Mouse (Mus musculus): Measurements from ENCODE around the gene Fndc4. TPM values are rescaled to one million over a fixed set of nuclear protein-coding genes. Genes with fewer than 3 reads are reported as not detected.

Gene Fndc4
- polyA plus RNA-seq, 1 experiment = 17.7 TPM

DNA sequence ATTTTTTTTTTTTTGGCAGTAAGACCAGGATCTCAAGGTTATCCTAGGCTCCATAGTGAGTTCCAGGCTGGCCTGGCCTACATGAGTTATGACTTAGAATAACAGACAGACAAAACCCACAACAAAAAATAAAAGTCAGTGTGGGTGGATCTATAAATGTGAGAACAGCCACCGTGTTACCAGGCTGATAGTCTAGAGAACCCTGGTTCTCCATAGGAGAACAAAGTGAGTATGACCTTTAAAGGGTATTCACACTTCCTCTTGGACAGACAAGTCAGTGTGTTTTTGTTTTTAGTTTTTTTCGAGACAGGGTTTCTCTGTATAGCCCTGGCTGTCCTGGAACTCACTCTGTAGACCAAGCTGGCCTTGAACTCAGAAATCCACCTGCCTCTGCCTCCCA lies 39.9 kb downstream of the Fndc4 start:
- Histone ChIP-seq H3K36me3 (ENCODE audit: control insufficient read depth, insufficient read depth) (peaks cover 14% of the 10 kb centered on the region), H3K79me3 (ENCODE audit: low read depth) (no peaks in the 10 kb centered on the region)

DNA sequence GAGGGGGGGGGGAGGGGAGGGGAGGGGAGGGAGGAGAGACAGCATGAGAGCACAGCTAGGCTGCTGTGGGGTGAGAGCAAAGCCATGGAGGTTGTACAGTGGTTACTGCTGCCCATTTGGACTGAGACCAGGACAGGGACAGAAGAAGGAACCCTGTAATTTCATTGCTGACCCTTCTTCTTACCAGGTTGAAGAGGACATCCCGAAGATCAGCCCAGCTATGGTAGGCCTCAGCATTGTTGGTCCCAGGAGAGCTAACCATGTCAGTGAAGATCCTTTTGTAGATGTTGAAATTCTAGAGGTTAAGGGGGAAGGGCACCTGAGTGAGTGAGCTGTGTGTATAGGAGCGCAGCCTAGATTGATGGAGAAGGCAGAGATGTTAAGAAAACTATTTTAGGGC lies 40.5 kb downstream of the Fndc4 start:
- H3ac ChIP-seq (ENCODE audit: control insufficient read depth, insufficient read length, low read depth) = no peak overlapping the region
- no peaks in the 10 kb centered on the region for H3K79me2 ChIP-seq (ENCODE audit: control insufficient read depth, insufficient read depth)
- H3K27me3 ChIP-seq (ENCODE audit: control insufficient read depth, insufficient read depth, insufficient read length) = no peaks in the 10 kb centered on the region
- H3K36me3 ChIP-seq (ENCODE audit: control insufficient read depth, insufficient read depth) = peaks cover 20% of the 10 kb centered on the region
- H3K79me3 ChIP-seq (ENCODE audit: low read depth) = no peaks in the 10 kb centered on the region
- TF ChIP-seq MYOD1 (IDR thresholded peaks at IDR 0.05; ENCODE audit: control insufficient read depth, insufficient read length, low read depth) (no peak), MYOG (IDR thresholded peaks at IDR 0.05; ENCODE audit: control insufficient read depth, extremely low read depth, insufficient read length) (no peak), MAX (IDR thresholded peaks at IDR 0.05) (no peak), FOSL1 (IDR thresholded peaks at IDR 0.05; ENCODE audit: insufficient read depth, low read length, poor library complexity, severe bottlenecking) (no peak)
- H3K4me3 ChIP-seq (ENCODE audit: insufficient read depth, poor library complexity, severe bottlenecking) = no peak overlapping the region

More for the DNA sequence above, 39.9 kb downstream of the Fndc4 start:
- TF ChIP-seq MYOG (IDR thresholded peaks at IDR 0.05; ENCODE audit: control insufficient read depth, extremely low read depth, insufficient read length) = no peak
- no peak for TF ChIP-seq FOSL1 (IDR thresholded peaks at IDR 0.05; ENCODE audit: insufficient read depth, low read length, poor library complexity, severe bottlenecking)
- no peak for TF ChIP-seq MYOD1 (IDR thresholded peaks at IDR 0.05; ENCODE audit: control insufficient read depth, insufficient read length, low read depth)
- no peak for TF ChIP-seq CEBPB (IDR thresholded peaks at IDR 0.05; ENCODE audit: low read depth)
- TF ChIP-seq USF1 (IDR thresholded peaks at IDR 0.05; ENCODE audit: low read depth) = no peak
- TF ChIP-seq CTCF (IDR thresholded peaks at IDR 0.05; ENCODE audit: control insufficient read depth, insufficient read depth, insufficient read length) = no peak
- TF ChIP-seq MAX (IDR thresholded peaks at IDR 0.05) = no peak
- H3K27me3 ChIP-seq (ENCODE audit: control insufficient read depth, insufficient read depth, insufficient read length) = no peaks in the 10 kb centered on the region
- no peaks in the 10 kb centered on the region for H3K79me2 ChIP-seq (ENCODE audit: control insufficient read depth, insufficient read depth)
- no peak overlapping the region for H3ac ChIP-seq (ENCODE audit: control insufficient read depth, insufficient read length, low read depth)
- H3K4me3 ChIP-seq (ENCODE audit: insufficient read depth, poor library complexity, severe bottlenecking) = no peak overlapping the region

DNA sequence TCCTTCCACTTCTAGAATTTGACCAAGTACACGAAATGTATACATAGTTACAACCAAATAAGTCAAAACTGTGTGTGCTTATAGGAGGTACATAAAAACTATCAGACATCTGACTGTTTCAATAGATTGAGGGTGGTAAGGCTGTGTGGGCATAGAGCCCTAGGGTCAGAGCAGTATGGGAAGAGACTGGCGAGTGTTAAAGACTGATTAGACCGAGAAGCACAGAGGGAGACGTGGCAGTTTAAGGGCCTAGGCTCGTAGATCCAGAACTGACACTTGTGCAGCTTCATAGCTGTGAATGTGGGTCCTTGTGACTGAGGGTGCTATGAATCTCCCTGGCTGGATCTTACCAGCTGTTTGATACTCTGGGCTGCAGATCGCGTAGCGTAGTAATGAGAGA lies 41.0 kb downstream of the Fndc4 start:
- no peaks in the 10 kb centered on the region for H3K27me3 ChIP-seq (ENCODE audit: control insufficient read depth, insufficient read depth, insufficient read length)
- no peak overlapping the region for H3K4me3 ChIP-seq (ENCODE audit: insufficient read depth, poor library complexity, severe bottlenecking)
- no peaks in the 10 kb centered on the region for H3K79me2 ChIP-seq (ENCODE audit: control insufficient read depth, insufficient read depth)
- no peaks in the 10 kb centered on the region for H3K79me3 ChIP-seq (ENCODE audit: low read depth)
- peaks cover 25% of the 10 kb centered on the region for H3K36me3 ChIP-seq (ENCODE audit: control insufficient read depth, insufficient read depth)
- no peak overlapping the region for H3ac ChIP-seq (ENCODE audit: control insufficient read depth, insufficient read length, low read depth)
- TF ChIP-seq MYOG (IDR thresholded peaks at IDR 0.05; ENCODE audit: control insufficient read depth, extremely low read depth, insufficient read length) (no peak), MAX (IDR thresholded peaks at IDR 0.05) (no peak), USF1 (IDR thresholded peaks at IDR 0.05; ENCODE audit: low read depth) (no peak), CEBPB (IDR thresholded peaks at IDR 0.05; ENCODE audit: low read depth) (no peak), MYOD1 (IDR thresholded peaks at IDR 0.05; ENCODE audit: control insufficient read depth, insufficient read length, low read depth) (no peak), CTCF (IDR thresholded peaks at IDR 0.05; ENCODE audit: control insufficient read depth, insufficient read depth, insufficient read length) (no peak), FOSL1 (IDR thresholded peaks at IDR 0.05; ENCODE audit: insufficient read depth, low read length, poor library complexity, severe bottlenecking) (no peak)

GRCm38 (mm10) chr5:31254452-31254851 lies 41.4 kb downstream of the Fndc4 start:
- TF ChIP-seq FOSL1 (IDR thresholded peaks at IDR 0.05; ENCODE audit: insufficient read depth, low read length, poor library complexity, severe bottlenecking) (no peak), MYOG (IDR thresholded peaks at IDR 0.05; ENCODE audit: control insufficient read depth, extremely low read depth, insufficient read length) (no peak), MAX (IDR thresholded peaks at IDR 0.05) (no peak), CEBPB (IDR thresholded peaks at IDR 0.05; ENCODE audit: low read depth) (no peak), USF1 (IDR thresholded peaks at IDR 0.05; ENCODE audit: low read depth) (no peak), MYOD1 (IDR thresholded peaks at IDR 0.05; ENCODE audit: control insufficient read depth, insufficient read length, low read depth) (no peak), CTCF (IDR thresholded peaks at IDR 0.05; ENCODE audit: control insufficient read depth, insufficient read depth, insufficient read length) (no peak)
- Histone ChIP-seq H3ac (ENCODE audit: control insufficient read depth, insufficient read length, low read depth) (no peak overlapping the region), H3K36me3 (ENCODE audit: control insufficient read depth, insufficient read depth) (peaks cover 29% of the 10 kb centered on the region), H3K4me3 (ENCODE audit: insufficient read depth, poor library complexity, severe bottlenecking) (no peak overlapping the region), H3K79me3 (ENCODE audit: low read depth) (no peaks in the 10 kb centered on the region), H3K27me3 (ENCODE audit: control insufficient read depth, insufficient read depth, insufficient read length) (no peaks in the 10 kb centered on the region), H3K79me2 (ENCODE audit: control insufficient read depth, insufficient read depth) (no peaks in the 10 kb centered on the region)

DNA sequence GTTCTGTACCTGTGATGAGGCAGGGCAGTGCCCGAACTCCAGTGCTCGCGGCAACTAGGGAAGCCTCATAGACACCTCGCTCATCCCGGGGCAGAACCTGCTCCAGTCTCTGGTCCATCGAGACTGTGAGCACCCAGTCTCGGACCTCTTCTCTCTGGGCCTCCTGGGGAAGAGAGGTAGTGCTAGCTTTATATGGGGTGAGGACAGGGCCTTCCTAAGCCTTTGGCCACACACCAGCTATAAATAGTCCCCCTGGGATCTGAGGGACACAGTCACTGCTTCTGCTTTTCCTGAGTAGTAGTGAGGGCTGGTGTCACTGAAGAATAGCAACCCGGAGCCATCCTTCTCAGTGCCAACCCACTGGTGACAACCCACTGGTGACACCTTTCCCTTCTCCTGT lies 42.1 kb downstream of the Fndc4 start:
- Histone ChIP-seq H3ac (ENCODE audit: control insufficient read depth, insufficient read length, low read depth) (no peak overlapping the region), H3K27me3 (ENCODE audit: control insufficient read depth, insufficient read depth, insufficient read length) (no peaks in the 10 kb centered on the region), H3K79me3 (ENCODE audit: low read depth) (no peaks in the 10 kb centered on the region), H3K36me3 (ENCODE audit: control insufficient read depth, insufficient read depth) (peaks cover 36% of the 10 kb centered on the region), H3K79me2 (ENCODE audit: control insufficient read depth, insufficient read depth) (no peaks in the 10 kb centered on the region), H3K4me3 (ENCODE audit: insufficient read depth, poor library complexity, severe bottlenecking) (no peak overlapping the region)
- TF ChIP-seq CTCF (IDR thresholded peaks at IDR 0.05; ENCODE audit: control insufficient read depth, insufficient read depth, insufficient read length) (no peak), MAX (IDR thresholded peaks at IDR 0.05) (no peak), FOSL1 (IDR thresholded peaks at IDR 0.05; ENCODE audit: insufficient read depth, low read length, poor library complexity, severe bottlenecking) (no peak), MYOD1 (IDR thresholded peaks at IDR 0.05; ENCODE audit: control insufficient read depth, insufficient read length, low read depth) (no peak), MYOG (IDR thresholded peaks at IDR 0.05; ENCODE audit: control insufficient read depth, extremely low read depth, insufficient read length) (no peak), CEBPB (IDR thresholded peaks at IDR 0.05; ENCODE audit: low read depth) (no peak), USF1 (IDR thresholded peaks at IDR 0.05; ENCODE audit: low read depth) (no peak)
